Mouse (Mus musculus) midbrain, postnatal 0 days (tissue): ENCODE results near the gene Rgs6. TPM values are rescaled to one million over a fixed set of nuclear protein-coding genes. Genes with fewer than 3 reads are reported as not detected.
A peak's percentile ranks its signal among the peaks of the same experiment; 100 is the strongest.

Source experiments
- ATAC-seq: fragments of 200-750 bp; cut with Nextera tagmentation; 2 replicates; pipeline ENCODE4 v1.8.0; 2017; ENCODE audit warnings: moderate number of reproducible peaks, mild to moderate bottlenecking, moderate TSS enrichment, moderate library complexity; ENCODE audit not compliant: low FRiP score
- DNase-seq: peaks from one replicate; pipeline ENCODE4 v3.0.0-alpha.2; 2015; ENCODE audit warnings: low spot score
- H3K27ac ChIP-seq: fragments of 300-500 bp; sonication (generic); 2 replicates; pipeline ENCODE4 v1.5.1; 2014; ENCODE audit warnings: low read depth, mild to moderate bottlenecking, low read length, mixed read lengths
- H3K27me3 ChIP-seq: fragments of 300-500 bp; sonication (generic); 2 replicates; pipeline ENCODE4 v1.6.1; 2014; ENCODE audit warnings: low read length, control low read depth, mixed read lengths; ENCODE audit not compliant: insufficient read depth
- H3K36me3 ChIP-seq: fragments of 300-500 bp; sonication (generic); 2 replicates; pipeline ENCODE4 v1.6.1; 2014; ENCODE audit warnings: low read length, control low read depth, mixed read lengths; ENCODE audit not compliant: insufficient read depth
- H3K4me1 ChIP-seq: fragments of 300-500 bp; sonication (generic); 2 replicates; pipeline ENCODE4 v1.6.1; 2014; ENCODE audit warnings: mild to moderate bottlenecking, control low read depth, antibody characterized with exemption, low read length, mixed read lengths; ENCODE audit not compliant: insufficient read depth
- H3K4me2 ChIP-seq: fragments of 300-500 bp; sonication (generic); 2 replicates; pipeline ENCODE4 v1.6.1; 2014; ENCODE audit warnings: low read depth, mild to moderate bottlenecking, low read length, mixed read lengths; ENCODE audit not compliant: poor library complexity, severe bottlenecking
- H3K4me3 ChIP-seq: fragments of 300-500 bp; sonication (generic); 2 replicates; pipeline ENCODE4 v1.5.1; 2014; ENCODE audit warnings: low read depth, mild to moderate bottlenecking, low read length, moderate library complexity
- H3K9ac ChIP-seq: fragments of 300-500 bp; sonication (generic); replicated peaks from 2 replicates; pipeline ENCODE4 v1.6.1; 2014; ENCODE audit warnings: mild to moderate bottlenecking, low read length, moderate library complexity, mixed read lengths; ENCODE audit not compliant: poor library complexity, severe bottlenecking
- H3K9me3 ChIP-seq: fragments of 300-500 bp; sonication (generic); 2 replicates; pipeline ENCODE4 v1.6.1; 2016; ENCODE audit warnings: low read length, control low read depth
- CTCF ChIP-seq: IDR thresholded peaks from 2 replicates; pipeline ENCODE4 v1.5.1; 2016; ENCODE audit warnings: antibody characterized with exemption, mild to moderate bottlenecking
- WGBS: fragments of 180-500 bp; shearing (Covaris S2); extraction: QIAGEN DNeasy Blood & Tissue Kit; methylation state at CpG from one replicate; pipeline ENCODE4 v1.1.7; 2014; 5-methylcytosine and 5-hydroxymethylcytosine counted together
- polyA plus RNA-seq: library from polyadenylated mRNA; unstranded; fragments of >200 nt; fragmentation: Nextera tagmentation; extraction: Ambion mirVana; gene quantifications from 2 replicates; pipeline ENCODE4 v1.2.1, GENCODE M21; 2015
- total RNA-seq: library from RNA; depleted of rRNA; stranded (reverse); fragments of >200 nt; gene quantifications from 2 replicates; pipeline ENCODE4 v1.2.3, GENCODE M21; 2014

Gene Rgs6
- total and polyA plus RNA-seq, 2 experiments from 2014 or later, result 22.0 to 26.3 TPM

DNA sequence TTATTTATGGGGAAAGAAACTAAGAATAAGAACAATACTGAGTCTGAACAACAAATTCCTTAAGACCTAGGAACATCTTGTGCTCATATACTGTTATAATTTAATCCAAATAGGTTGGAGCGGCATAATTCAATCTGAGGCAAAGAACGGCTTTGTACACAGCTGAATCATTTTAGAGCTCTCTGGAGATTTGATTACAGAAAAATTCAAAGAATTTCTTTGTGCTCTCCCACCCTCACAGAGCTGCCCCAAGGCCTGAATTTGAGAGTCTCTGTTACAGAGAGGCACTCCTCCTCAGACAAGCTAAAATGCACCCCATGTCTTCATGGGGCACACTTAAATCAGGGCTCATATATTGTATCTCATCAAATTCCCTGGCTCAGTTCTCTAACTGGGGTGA lies 332.1 kb downstream of the Rgs6 start:
- Histone ChIP-seq H3K27me3 (no peaks in the 10 kb centered on the region), H3K27ac (no peak overlapping the region), H3K4me3 (no peak overlapping the region), H3K4me1 (no peaks in the 10 kb centered on the region), H3K36me3 (no peaks in the 10 kb centered on the region), H3K4me2 (no peak overlapping the region), H3K9ac (no peak overlapping the region), H3K9me3 (no peaks in the 10 kb centered on the region)
- 26% methylated on average over 2 of the region's 2 CpGs for WGBS
- no peak for TF ChIP-seq CTCF
- DNase-seq, result no peak
- no peak for ATAC-seq

GRCm38 (mm10) chr12:82921287-82922015 lies 333.4 kb downstream of the Rgs6 start:
- no peaks in the 10 kb centered on the region for H3K27me3 ChIP-seq
- DNase-seq (no peak), ATAC-seq (no peak)
- no peaks in the 10 kb centered on the region for H3K4me1 ChIP-seq
- H3K36me3 ChIP-seq, result no peaks in the 10 kb centered on the region
- no peak overlapping the region for H3K4me2 ChIP-seq
- 93% methylated on average over 20 of the region's 20 CpGs for WGBS
- H3K9ac ChIP-seq, result no peak overlapping the region
- H3K4me3 ChIP-seq, result no peak overlapping the region
- no peak overlapping the region for H3K27ac ChIP-seq
- no peaks in the 10 kb centered on the region for H3K9me3 ChIP-seq
- TF ChIP-seq CTCF, result no peak

DNA sequence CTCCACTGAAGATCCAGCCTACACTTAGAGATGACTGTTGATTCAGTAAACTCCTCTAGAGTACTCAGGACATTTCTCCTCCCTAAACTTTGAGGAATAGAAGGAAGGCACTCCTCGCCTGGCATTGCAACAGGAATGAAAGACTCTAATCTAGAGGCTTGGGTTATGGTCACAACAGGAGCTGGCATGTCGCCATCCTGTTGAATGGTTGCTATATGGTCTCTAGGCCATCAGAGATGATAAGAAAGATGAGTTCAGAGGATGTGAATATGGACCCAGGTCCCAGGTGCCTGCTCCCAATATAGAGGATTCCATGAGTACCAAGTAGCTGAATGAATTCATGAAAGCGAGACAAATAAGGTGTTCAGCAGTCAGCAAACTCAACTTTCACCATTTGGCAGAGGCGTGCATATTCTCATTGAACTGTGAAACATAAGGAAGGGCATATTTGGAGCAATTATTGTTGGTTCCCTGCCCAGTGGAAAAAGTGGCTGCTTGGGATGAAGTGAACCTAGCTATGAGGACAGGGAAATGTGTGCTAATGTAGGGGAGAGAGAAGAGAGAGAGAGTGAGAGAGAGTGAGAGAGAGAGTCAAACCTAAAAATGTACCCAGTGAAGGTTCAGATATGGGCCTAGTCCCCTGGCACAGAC lies 334.9 kb downstream of the Rgs6 start:
- Histone ChIP-seq H3K4me1 (no peaks in the 10 kb centered on the region), H3K27ac (no peak overlapping the region), H3K36me3 (no peaks in the 10 kb centered on the region), H3K4me2 (no peak overlapping the region), H3K27me3 (no peaks in the 10 kb centered on the region), H3K9ac (no peak overlapping the region), H3K9me3 (no peaks in the 10 kb centered on the region), H3K4me3 (no peak overlapping the region)
- ATAC-seq (no peak), DNase-seq (no peak)
- WGBS, result 92% methylated on average over 4 of the region's 4 CpGs
- no peak for TF ChIP-seq CTCF

DNA sequence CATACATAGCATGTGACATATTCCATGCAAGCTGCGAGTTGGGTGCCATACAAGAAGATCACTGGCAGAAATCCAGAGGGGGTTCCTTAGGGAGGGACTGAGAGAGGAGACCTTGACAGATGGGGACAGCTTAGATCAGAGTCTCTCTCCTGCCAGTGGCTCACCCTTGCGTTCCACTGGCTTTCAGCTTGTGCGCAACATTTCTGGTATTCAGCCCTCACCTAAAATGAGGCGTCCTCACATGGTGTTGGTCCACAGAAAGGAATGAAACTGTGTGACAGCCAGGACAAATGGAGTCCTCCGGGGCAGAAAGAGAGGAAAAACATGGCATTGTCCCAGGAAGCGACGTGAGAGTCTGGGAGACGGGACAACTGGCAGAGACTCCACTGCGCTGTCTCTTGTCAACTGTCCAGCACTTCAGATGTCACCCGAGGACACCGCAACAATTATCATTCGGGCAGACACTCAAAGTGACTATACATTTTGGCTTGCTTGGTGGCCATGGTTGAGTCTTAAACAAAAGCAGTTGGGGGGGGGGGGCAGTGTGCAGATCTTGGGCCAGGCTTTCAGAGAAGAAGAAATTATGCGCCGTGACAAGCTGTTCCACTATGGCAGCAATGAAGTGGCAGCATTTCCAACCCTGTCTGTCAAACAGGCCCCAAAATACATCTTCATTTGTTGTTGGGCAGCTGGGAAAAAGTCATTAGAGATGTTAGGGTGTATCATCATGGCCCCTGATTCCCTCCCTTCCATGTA lies 344.8 kb downstream of the Rgs6 start:
- H3K27me3 ChIP-seq, result no peaks in the 10 kb centered on the region
- H3K9ac ChIP-seq, result no peak overlapping the region
- no peaks in the 10 kb centered on the region for H3K9me3 ChIP-seq
- no peak overlapping the region for H3K4me3 ChIP-seq
- H3K4me2 ChIP-seq, result no peak overlapping the region
- H3K27ac ChIP-seq, result no peak overlapping the region
- ATAC-seq (peak; percentile 20; the same call in 1 of the 2 replicates), DNase-seq (peak; percentile 89)
- TF ChIP-seq CTCF, result no peak
- H3K36me3 ChIP-seq, result no peaks in the 10 kb centered on the region
- no peaks in the 10 kb centered on the region for H3K4me1 ChIP-seq
- 65% methylated on average over 14 of the region's 14 CpGs for WGBS

DNA sequence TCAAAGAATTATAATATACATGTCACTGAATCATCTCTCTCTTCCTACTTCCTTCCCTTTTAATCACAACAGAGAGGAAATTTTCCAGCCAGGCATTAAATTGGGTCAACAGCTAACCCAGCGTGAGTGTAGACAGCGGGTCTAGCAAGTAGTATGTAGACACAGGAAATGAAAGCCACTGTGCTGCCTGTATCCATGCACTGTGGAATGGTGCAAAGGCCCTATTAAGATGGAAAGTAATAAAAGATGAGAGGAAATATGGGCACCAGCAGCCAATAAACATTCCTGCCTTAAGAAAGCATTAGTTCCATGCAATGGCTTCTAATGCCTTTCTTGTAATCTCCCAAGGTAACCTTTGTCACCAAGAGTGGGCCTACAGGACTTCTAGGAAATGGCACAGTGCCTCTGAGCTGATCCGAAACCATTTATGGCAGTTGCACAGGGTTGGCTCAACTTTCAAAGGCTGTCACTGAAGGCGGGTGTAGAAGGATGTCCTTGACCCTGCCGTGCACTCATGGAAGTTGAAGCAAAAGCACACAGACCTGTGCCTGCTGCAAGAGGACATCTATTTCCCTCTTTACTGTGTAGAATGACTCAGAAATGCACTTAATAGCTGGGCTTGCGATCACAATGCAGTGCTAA lies 347.1 kb downstream of the Rgs6 start:
- H3K4me1 ChIP-seq, result no peaks in the 10 kb centered on the region
- no peaks in the 10 kb centered on the region for H3K36me3 ChIP-seq
- no peaks in the 10 kb centered on the region for H3K27me3 ChIP-seq
- no peak overlapping the region for H3K27ac ChIP-seq
- H3K4me2 ChIP-seq, result no peak overlapping the region
- H3K9ac ChIP-seq, result no peak overlapping the region
- H3K4me3 ChIP-seq, result no peak overlapping the region
- no peaks in the 10 kb centered on the region for H3K9me3 ChIP-seq
- WGBS, result 82% methylated on average over 6 of the region's 6 CpGs
- ATAC-seq (no peak), DNase-seq (peak; percentile 27)
- no peak for TF ChIP-seq CTCF
